Mouse (Mus musculus): ENCODE data around the gene Otof. TPM values are rescaled to one million over a fixed set of nuclear protein-coding genes. Genes with fewer than 3 reads are reported as not detected.

Otof gene
- polyA plus RNA-seq, 1 experiment from 2014 or later, result not detected

DNA sequence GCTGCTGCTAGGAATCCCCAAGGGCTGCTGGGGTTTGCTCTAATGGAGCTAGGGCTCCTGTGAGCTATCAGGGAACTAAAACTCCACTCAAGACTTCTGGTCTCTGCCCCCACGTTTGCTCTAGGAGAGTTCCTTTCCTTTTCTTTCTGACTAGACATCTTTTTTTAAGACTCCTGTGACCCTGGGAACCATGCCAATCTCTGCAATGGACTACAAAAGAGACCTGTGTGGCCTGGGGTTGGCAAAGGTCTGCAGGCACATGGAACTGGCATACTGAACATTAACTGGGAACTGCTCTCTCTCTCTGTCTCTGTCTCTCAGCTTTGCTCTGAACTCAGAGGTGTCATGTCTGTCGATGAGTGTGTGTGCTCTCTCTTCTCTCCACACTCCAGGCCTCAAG is 46.4 kb downstream of the Otof start:
- Histone ChIP-seq H3K9ac (ENCODE audit: low read depth, low read length) (no peak overlapping the region), H3K4me1 (ENCODE audit: control insufficient read depth, low read depth, low read length) (no peaks in the 10 kb centered on the region), H3K27ac (ENCODE audit: low read length) (no peak overlapping the region), H3K27me3 (ENCODE audit: control insufficient read depth, insufficient read depth, low read depth, low read length) (no peaks in the 10 kb centered on the region), H3K4me2 (ENCODE audit: low read depth, low read length) (no peak overlapping the region), H3K36me3 (ENCODE audit: control insufficient read depth, insufficient read depth) (no peaks in the 10 kb centered on the region), H3K9me3 (replicated peaks; ENCODE audit: control insufficient read depth, low read length) (no peaks in the 10 kb centered on the region), H3K4me3 (ENCODE audit: low read depth, low read length) (no peak overlapping the region)
- ATAC-seq (ENCODE audit: low read depth), result no peak
- 34% methylated on average over 2 of the region's 2 CpGs for WGBS (ENCODE audit: insufficient replicate concordance)

DNA sequence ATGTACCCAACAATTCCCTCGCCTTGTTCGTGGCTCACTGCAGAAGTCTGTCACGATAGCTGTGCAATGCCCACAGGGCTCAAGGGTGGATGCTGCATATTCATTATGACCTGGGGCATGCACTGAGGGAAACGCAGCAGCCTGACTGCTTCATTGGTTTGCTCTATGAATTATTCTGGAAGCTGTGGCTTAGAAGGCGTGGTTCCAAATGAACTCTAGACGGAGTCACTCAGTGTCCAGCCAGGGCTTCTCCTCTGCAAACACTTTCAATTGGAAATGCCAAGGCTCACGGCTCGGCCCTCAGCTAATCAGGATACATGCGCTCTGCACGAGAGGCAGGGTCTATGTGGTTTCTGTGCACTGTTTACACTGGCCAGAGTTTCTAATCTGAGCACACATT is 50.2 kb downstream of the Otof start:
- Histone ChIP-seq H3K4me3 (ENCODE audit: low read depth, low read length) (no peak overlapping the region), H3K27me3 (ENCODE audit: control insufficient read depth, insufficient read depth, low read depth, low read length) (no peaks in the 10 kb centered on the region; the same call in 1 of the 2 replicates), H3K9me3 (replicated peaks; ENCODE audit: control insufficient read depth, low read length) (no peaks in the 10 kb centered on the region), H3K9ac (ENCODE audit: low read depth, low read length) (no peak overlapping the region), H3K36me3 (ENCODE audit: control insufficient read depth, insufficient read depth) (no peaks in the 10 kb centered on the region), H3K4me1 (ENCODE audit: control insufficient read depth, low read depth, low read length) (no peaks in the 10 kb centered on the region), H3K27ac (ENCODE audit: low read length) (no peak overlapping the region), H3K4me2 (ENCODE audit: low read depth, low read length) (no peak overlapping the region)
- ATAC-seq (ENCODE audit: low read depth), result peak; percentile 39
- 56% methylated on average over 10 of the region's 10 CpGs for WGBS (ENCODE audit: insufficient replicate concordance)

- Histone ChIP-seq H3K36me3 (ENCODE audit: control insufficient read depth, insufficient read depth) (no peaks in the 10 kb centered on the region), H3K9me3 (replicated peaks; ENCODE audit: control insufficient read depth, low read length) (no peaks in the 10 kb centered on the region), H3K27me3 (ENCODE audit: control insufficient read depth, insufficient read depth, low read depth, low read length) (no peaks in the 10 kb centered on the region; the same call in 1 of the 2 replicates), H3K27ac (ENCODE audit: low read length) (no peak overlapping the region), H3K4me1 (ENCODE audit: control insufficient read depth, low read depth, low read length) (no peaks in the 10 kb centered on the region), H3K4me2 (ENCODE audit: low read depth, low read length) (no peak overlapping the region), H3K4me3 (ENCODE audit: low read depth, low read length) (no peak overlapping the region), H3K9ac (ENCODE audit: low read depth, low read length) (no peak overlapping the region)
- WGBS (ENCODE audit: insufficient replicate concordance), result 25% methylated on average over 9 of the region's 9 CpGs
- ATAC-seq (ENCODE audit: low read depth), result no peak
These were observed 54.9 kb downstream of the Otof start for GRCm38 (mm10) chr5:30406876-30407275.

DNA sequence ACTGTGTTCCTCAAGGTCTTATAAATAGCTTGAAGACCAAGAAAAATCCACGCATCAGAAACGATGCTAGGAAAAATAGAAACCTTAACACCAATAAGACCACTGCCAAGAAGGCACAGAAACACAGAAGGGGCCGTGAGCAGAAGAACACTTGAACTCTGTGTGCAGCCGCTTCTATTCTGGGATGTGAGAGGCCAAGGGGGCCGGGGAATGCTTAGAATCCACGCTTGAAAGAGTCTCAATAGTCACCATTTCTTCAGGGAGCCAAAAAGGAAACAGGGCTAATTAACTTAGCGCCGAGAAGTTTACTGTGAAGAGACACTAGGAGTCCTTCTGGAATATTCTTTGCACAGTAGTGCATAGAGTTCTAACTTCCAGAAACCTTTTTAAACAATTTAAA is 60.6 kb downstream of the Otof start:
- no peaks in the 10 kb centered on the region for H3K9me3 ChIP-seq (replicated peaks; ENCODE audit: control insufficient read depth, low read length)
- no peak overlapping the region for H3K4me3 ChIP-seq (ENCODE audit: low read depth, low read length)
- H3K27me3 ChIP-seq (ENCODE audit: control insufficient read depth, insufficient read depth, low read depth, low read length), result no peaks in the 10 kb centered on the region
- H3K9ac ChIP-seq (ENCODE audit: low read depth, low read length), result no peak overlapping the region
- H3K36me3 ChIP-seq (ENCODE audit: control insufficient read depth, insufficient read depth), result no peaks in the 10 kb centered on the region
- no peak overlapping the region for H3K27ac ChIP-seq (ENCODE audit: low read length)
- ATAC-seq (ENCODE audit: low read depth), result no peak
- H3K4me2 ChIP-seq (ENCODE audit: low read depth, low read length), result no peak overlapping the region
- 50% methylated on average over 8 of the region's 8 CpGs for WGBS (ENCODE audit: insufficient replicate concordance)
- H3K4me1 ChIP-seq (ENCODE audit: control insufficient read depth, low read depth, low read length), result no peaks in the 10 kb centered on the region

- Histone ChIP-seq H3K27ac (ENCODE audit: low read length) (no peak overlapping the region), H3K9me3 (replicated peaks; ENCODE audit: control insufficient read depth, low read length) (no peaks in the 10 kb centered on the region), H3K4me3 (ENCODE audit: low read depth, low read length) (no peak overlapping the region), H3K27me3 (ENCODE audit: control insufficient read depth, insufficient read depth, low read depth, low read length) (no peaks in the 10 kb centered on the region), H3K4me1 (ENCODE audit: control insufficient read depth, low read depth, low read length) (no peaks in the 10 kb centered on the region), H3K36me3 (ENCODE audit: control insufficient read depth, insufficient read depth) (no peaks in the 10 kb centered on the region), H3K9ac (ENCODE audit: low read depth, low read length) (no peak overlapping the region), H3K4me2 (ENCODE audit: low read depth, low read length) (no peak overlapping the region)
- no peak for ATAC-seq (ENCODE audit: low read depth)
- 56% methylated on average over 5 of the region's 5 CpGs for WGBS (ENCODE audit: insufficient replicate concordance)
These were observed 61.2 kb downstream of the Otof start for GRCm38 (mm10) chr5:30400521-30400920.

GRCm38 (mm10) chr5:30391473-30391872 is 70.3 kb downstream of the Otof start:
- no peak for ATAC-seq (ENCODE audit: low read depth)
- Histone ChIP-seq H3K9ac (ENCODE audit: low read depth, low read length) (no peak overlapping the region), H3K4me3 (ENCODE audit: low read depth, low read length) (no peak overlapping the region), H3K27ac (ENCODE audit: low read length) (no peak overlapping the region), H3K27me3 (ENCODE audit: control insufficient read depth, insufficient read depth, low read depth, low read length) (no peaks in the 10 kb centered on the region), H3K4me2 (ENCODE audit: low read depth, low read length) (no peak overlapping the region), H3K9me3 (replicated peaks; ENCODE audit: control insufficient read depth, low read length) (no peaks in the 10 kb centered on the region), H3K4me1 (ENCODE audit: control insufficient read depth, low read depth, low read length) (no peaks in the 10 kb centered on the region), H3K36me3 (ENCODE audit: control insufficient read depth, insufficient read depth) (no peaks in the 10 kb centered on the region)
- 17% methylated on average over 7 of the region's 7 CpGs for WGBS (ENCODE audit: insufficient replicate concordance)

GRCm38 (mm10) chr5:30389836-30390235 is 71.9 kb downstream of the Otof start:
- ATAC-seq (ENCODE audit: low read depth), result no peak
- 57% methylated on average over 5 of the region's 5 CpGs for WGBS (ENCODE audit: insufficient replicate concordance)
- no peaks in the 10 kb centered on the region for H3K4me1 ChIP-seq (ENCODE audit: control insufficient read depth, low read depth, low read length)
- H3K27me3 ChIP-seq (ENCODE audit: control insufficient read depth, insufficient read depth, low read depth, low read length), result no peaks in the 10 kb centered on the region
- H3K9me3 ChIP-seq (replicated peaks; ENCODE audit: control insufficient read depth, low read length), result no peaks in the 10 kb centered on the region
- no peak overlapping the region for H3K4me2 ChIP-seq (ENCODE audit: low read depth, low read length)
- H3K4me3 ChIP-seq (ENCODE audit: low read depth, low read length), result no peak overlapping the region
- H3K9ac ChIP-seq (ENCODE audit: low read depth, low read length), result no peak overlapping the region
- H3K36me3 ChIP-seq (ENCODE audit: control insufficient read depth, insufficient read depth), result no peaks in the 10 kb centered on the region
- no peak overlapping the region for H3K27ac ChIP-seq (ENCODE audit: low read length)

DNA sequence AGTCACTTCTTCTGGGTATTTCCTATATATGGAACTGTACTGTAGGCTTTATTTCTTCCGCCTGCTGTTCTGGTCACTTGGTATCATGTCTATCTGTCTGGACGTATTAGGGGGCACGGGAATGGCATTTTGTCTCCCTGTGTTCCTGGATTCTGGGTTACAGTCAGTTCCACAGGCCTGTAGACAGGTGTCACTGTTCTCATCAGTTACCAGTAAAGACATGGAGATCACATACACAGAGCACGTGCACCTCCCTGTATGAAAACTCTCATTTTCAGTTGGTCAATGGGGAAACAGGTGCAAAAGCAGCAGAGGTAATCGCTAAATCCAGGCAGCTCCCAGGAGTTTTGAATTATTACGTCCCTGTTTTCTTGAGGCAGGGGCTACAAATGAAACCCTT is 74.0 kb downstream of the Otof start:
- H3K9me3 ChIP-seq (replicated peaks; ENCODE audit: control insufficient read depth, low read length), result no peaks in the 10 kb centered on the region
- no peaks in the 10 kb centered on the region for H3K36me3 ChIP-seq (ENCODE audit: control insufficient read depth, insufficient read depth)
- no peak overlapping the region for H3K9ac ChIP-seq (ENCODE audit: low read depth, low read length)
- no peak for ATAC-seq (ENCODE audit: low read depth)
- H3K27ac ChIP-seq (ENCODE audit: low read length), result no peak overlapping the region
- no peak overlapping the region for H3K4me2 ChIP-seq (ENCODE audit: low read depth, low read length)
- H3K4me1 ChIP-seq (ENCODE audit: control insufficient read depth, low read depth, low read length), result no peaks in the 10 kb centered on the region
- 66% methylated on average over 6 of the region's 6 CpGs for whole genome bisulfite sequencing (ENCODE audit: insufficient replicate concordance)
- H3K4me3 ChIP-seq (ENCODE audit: low read depth, low read length), result no peak overlapping the region
- H3K27me3 ChIP-seq (ENCODE audit: control insufficient read depth, insufficient read depth, low read depth, low read length), result no peaks in the 10 kb centered on the region

- no peaks in the 10 kb centered on the region for H3K36me3 ChIP-seq (ENCODE audit: control insufficient read depth, insufficient read depth)
- no peaks in the 10 kb centered on the region for H3K9me3 ChIP-seq (replicated peaks; ENCODE audit: control insufficient read depth, low read length)
- no peak overlapping the region for H3K27ac ChIP-seq (ENCODE audit: low read length)
- no peak for ATAC-seq (ENCODE audit: low read depth)
- no peaks in the 10 kb centered on the region for H3K27me3 ChIP-seq (ENCODE audit: control insufficient read depth, insufficient read depth, low read depth, low read length)
- H3K4me3 ChIP-seq (ENCODE audit: low read depth, low read length), result no peak overlapping the region
- no peaks in the 10 kb centered on the region for H3K4me1 ChIP-seq (ENCODE audit: control insufficient read depth, low read depth, low read length)
- no peak overlapping the region for H3K4me2 ChIP-seq (ENCODE audit: low read depth, low read length)
- H3K9ac ChIP-seq (ENCODE audit: low read depth, low read length), result no peak overlapping the region
- WGBS (ENCODE audit: insufficient replicate concordance), result 29% methylated on average over 7 of the region's 7 CpGs
These were observed 78.9 kb downstream of the Otof start for GRCm38 (mm10) chr5:30382876-30383275.

GRCm38 (mm10) chr5:30369426-30369825 is 92.3 kb downstream of the Otof start:
- H3K4me2 ChIP-seq (ENCODE audit: low read depth, low read length), result no peak overlapping the region
- no peaks in the 10 kb centered on the region for H3K4me1 ChIP-seq (ENCODE audit: control insufficient read depth, low read depth, low read length)
- H3K27me3 ChIP-seq (ENCODE audit: control insufficient read depth, insufficient read depth, low read depth, low read length), result no peaks in the 10 kb centered on the region
- ATAC-seq (ENCODE audit: low read depth), result no peak
- no peaks in the 10 kb centered on the region for H3K36me3 ChIP-seq (ENCODE audit: control insufficient read depth, insufficient read depth)
- 19% methylated on average over 5 of the region's 5 CpGs for WGBS (ENCODE audit: insufficient replicate concordance)
- H3K9ac ChIP-seq (ENCODE audit: low read depth, low read length), result no peak overlapping the region
- no peak overlapping the region for H3K27ac ChIP-seq (ENCODE audit: low read length)
- H3K4me3 ChIP-seq (ENCODE audit: low read depth, low read length), result no peak overlapping the region
- H3K9me3 ChIP-seq (replicated peaks; ENCODE audit: control insufficient read depth, low read length), result no peaks in the 10 kb centered on the region

Data from liver, embryonic 16.5 days (tissue).